Mouse (Mus musculus): ENCODE measurements at regions not wholly inside any gene's neighbourhood (a gene's known extent, or its start where the extent isn't known, plus 50 kb on each side); places are given as distances from the start of the nearest gene placed in this dataset.

- no peaks in the 10 kb centered on the region for H3K9me3 ChIP-seq
- ATAC-seq (replicated peaks) = no peak
- no peak overlapping the region for H3K27ac ChIP-seq
- no peak overlapping the region for H3K4me3 ChIP-seq
- H3K36me3 ChIP-seq (replicated peaks) = no peaks in the 10 kb centered on the region
- 83% methylated on average over 2 of the region's 2 CpGs for WGBS
- H3K9ac ChIP-seq = no peak overlapping the region
- H3K27me3 ChIP-seq (replicated peaks) = no peaks in the 10 kb centered on the region
- H3K4me1 ChIP-seq = no peaks in the 10 kb centered on the region
- no peak overlapping the region for H3K4me2 ChIP-seq
Observed at GRCm38 (mm10) chr9:82734959-82735358, 94.4 kb upstream of the Irak1bp1 start.

- H3K27me3 ChIP-seq (replicated peaks) = no peaks in the 10 kb centered on the region
- H3K27ac ChIP-seq = no peak overlapping the region
- 87% methylated on average over 5 of the region's 5 CpGs for WGBS
- no peak overlapping the region for H3K4me2 ChIP-seq
- no peaks in the 10 kb centered on the region for H3K4me1 ChIP-seq
- H3K9ac ChIP-seq = no peak overlapping the region
- no peaks in the 10 kb centered on the region for H3K36me3 ChIP-seq (replicated peaks)
- no peaks in the 10 kb centered on the region for H3K9me3 ChIP-seq
- H3K4me3 ChIP-seq = no peak overlapping the region
- ATAC-seq (replicated peaks) = no peak
Observed at GRCm38 (mm10) chr9:82759979-82760378, 69.4 kb upstream of the Irak1bp1 start.

DNA sequence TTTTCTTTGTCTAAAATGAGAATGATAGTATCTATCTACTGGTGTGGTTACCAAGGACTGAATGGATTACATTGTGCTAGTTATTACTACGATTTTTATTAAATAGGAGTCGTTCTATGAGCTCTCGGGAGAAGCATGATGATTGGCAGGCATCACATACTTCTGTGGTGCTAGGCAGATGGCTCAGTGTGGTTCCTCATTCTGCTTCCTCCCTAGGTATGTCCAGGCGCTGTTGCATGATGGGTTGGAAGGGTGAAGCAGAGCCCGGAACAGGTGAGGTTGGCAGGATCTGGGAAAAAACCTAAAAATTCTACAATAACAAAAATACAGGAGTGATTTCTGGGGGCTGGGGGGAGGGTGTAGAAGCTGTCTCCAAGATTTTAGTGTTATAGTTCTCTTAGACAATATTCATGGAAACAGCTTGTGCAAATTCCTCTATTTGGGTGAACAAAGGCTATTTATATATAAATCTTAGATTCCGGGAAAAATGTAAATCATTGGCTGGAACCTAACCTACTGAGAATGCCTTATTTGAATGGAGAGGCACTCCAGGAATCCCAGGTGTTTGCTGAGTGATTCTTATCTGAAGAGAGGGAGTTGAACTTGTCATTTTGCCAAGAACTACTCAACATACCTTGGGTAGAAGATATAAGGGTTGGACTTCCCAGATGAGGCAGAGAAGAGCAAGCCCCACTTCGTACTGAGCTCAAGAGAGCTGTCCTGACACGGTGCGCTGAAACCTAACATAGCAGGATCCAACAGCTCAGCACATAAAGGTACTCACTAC lies 68.5 kb upstream of the Irak1bp1 start:
- whole genome bisulfite sequencing = 91% methylated on average over 9 of the region's 9 CpGs
- Histone ChIP-seq H3K36me3 (replicated peaks) (no peaks in the 10 kb centered on the region), H3K4me1 (no peaks in the 10 kb centered on the region), H3K27ac (no peak overlapping the region), H3K27me3 (replicated peaks) (no peaks in the 10 kb centered on the region), H3K9ac (no peak overlapping the region), H3K4me2 (no peak overlapping the region), H3K9me3 (no peaks in the 10 kb centered on the region), H3K4me3 (no peak overlapping the region)
- ATAC-seq (replicated peaks) = no peak

GRCm38 (mm10) chr9:82763651-82764050 lies 65.7 kb upstream of the Irak1bp1 start:
- no peak for ATAC-seq (replicated peaks)
- WGBS = 92% methylated on average over 1 of the region's 1 CpGs
- no peaks in the 10 kb centered on the region for H3K36me3 ChIP-seq (replicated peaks)

More at GRCm38 (mm10) chr9:82763651-82764050, 65.7 kb upstream of the Irak1bp1 start:
- H3K27me3 ChIP-seq (replicated peaks) = no peaks in the 10 kb centered on the region
- H3K9me3 ChIP-seq = no peaks in the 10 kb centered on the region
- no peaks in the 10 kb centered on the region for H3K4me1 ChIP-seq
- no peak overlapping the region for H3K9ac ChIP-seq
- H3K4me2 ChIP-seq = no peak overlapping the region
- no peak overlapping the region for H3K4me3 ChIP-seq
- H3K27ac ChIP-seq = no peak overlapping the region

All from midbrain, embryonic 15.5 days (tissue).